Mouse (Mus musculus) heart, embryonic 12.5 days (tissue): ENCODE measurements around the gene Pde10a. TPM values are rescaled to one million over a fixed set of nuclear protein-coding genes. Genes with fewer than 3 reads are reported as not detected.

Source experiments
- ATAC-seq: fragments of 200-750 bp; cut with Nextera tagmentation; 2 replicates; pipeline ENCODE4 v1.8.0; 2017; ENCODE audit warnings: moderate TSS enrichment, moderate library complexity; ENCODE audit not compliant: insufficient number of reproducible peaks, low FRiP score
- H3K27ac ChIP-seq: fragments of 300-500 bp; sonication (generic); 2 replicates; pipeline ENCODE4 v1.5.1; 2016; ENCODE audit warnings: mild to moderate bottlenecking, moderate library complexity; ENCODE audit not compliant: poor library complexity, severe bottlenecking
- H3K27me3 ChIP-seq: fragments of 300-500 bp; sonication (generic); replicated peaks from 2 replicates; pipeline ENCODE4 v1.6.1; 2016; ENCODE audit warnings: mild to moderate bottlenecking, moderate library complexity
- H3K36me3 ChIP-seq: fragments of 300-500 bp; sonication (generic); 2 replicates; pipeline ENCODE4 v1.6.1; 2016; ENCODE audit warnings: mild to moderate bottlenecking, moderate library complexity
- H3K4me1 ChIP-seq: fragments of 300-500 bp; sonication (generic); replicated peaks from 2 replicates; pipeline ENCODE4 v1.6.1; 2016; ENCODE audit warnings: mild to moderate bottlenecking
- H3K4me2 ChIP-seq: fragments of 300-500 bp; sonication (generic); 2 replicates; pipeline ENCODE4 v1.6.1; 2016; ENCODE audit warnings: mild to moderate bottlenecking, moderate library complexity
- H3K4me3 ChIP-seq: fragments of 300-500 bp; sonication (generic); 2 replicates; pipeline ENCODE4 v1.5.1; 2016; ENCODE audit warnings: mild to moderate bottlenecking
- H3K9ac ChIP-seq: fragments of 300-500 bp; sonication (generic); 2 replicates; pipeline ENCODE4 v1.6.1; 2016; ENCODE audit warnings: mild to moderate bottlenecking, moderate library complexity
- H3K9me3 ChIP-seq: fragments of 300-500 bp; sonication (generic); replicated peaks from 2 replicates; pipeline ENCODE4 v1.6.1; 2016; ENCODE audit warnings: mild to moderate bottlenecking, moderate library complexity
- WGBS: fragments of 180-500 bp; shearing (Covaris S2); methylation state at CpG from one replicate; pipeline ENCODE4 v1.1.7; 2016; 5-methylcytosine and 5-hydroxymethylcytosine counted together
- polyA plus RNA-seq: library from polyadenylated mRNA; unstranded; fragments of >200 nt; fragmentation: Nextera tagmentation; extraction: Ambion mirVana; gene quantifications from 2 replicates; pipeline ENCODE4 v1.2.1, GENCODE M21; 2016

Pde10a gene
- polyA plus RNA-seq, 1 experiment from 2014 or later = 1.4 TPM

GRCm38 (mm10) chr17:8867331-8868237 is 342.4 kb downstream of the Pde10a start:
- no peak overlapping the region for H3K4me3 ChIP-seq
- H3K27me3 ChIP-seq = no peaks in the 10 kb centered on the region
- H3K9ac ChIP-seq = no peak overlapping the region
- H3K4me1 ChIP-seq = peaks cover 16% of the 10 kb centered on the region
- no peak overlapping the region for H3K27ac ChIP-seq
- WGBS = 62% methylated on average over 25 of the region's 25 CpGs
- no peak for ATAC-seq
- H3K9me3 ChIP-seq = no peaks in the 10 kb centered on the region
- H3K4me2 ChIP-seq = no peak overlapping the region
- no peaks in the 10 kb centered on the region for H3K36me3 ChIP-seq

GRCm38 (mm10) chr17:8869287-8869686 is 344.1 kb downstream of the Pde10a start:
- Histone ChIP-seq H3K9me3 (no peaks in the 10 kb centered on the region), H3K4me1 (peaks cover 16% of the 10 kb centered on the region), H3K36me3 (no peaks in the 10 kb centered on the region), H3K9ac (no peak overlapping the region), H3K27ac (no peak overlapping the region), H3K27me3 (0 out of 2 replicates have a peak, but pooled peaks cover 5% of the 10 kb centered on the region), H3K4me2 (no peak overlapping the region), H3K4me3 (no peak overlapping the region)
- no peak for ATAC-seq
- WGBS = 83% methylated on average over 10 of the region's 10 CpGs

GRCm38 (mm10) chr17:8870848-8871247 is 345.7 kb downstream of the Pde10a start:
- Histone ChIP-seq H3K4me3 (no peak overlapping the region), H3K9ac (no peak overlapping the region), H3K9me3 (no peaks in the 10 kb centered on the region), H3K27me3 (peaks cover 10% of the 10 kb centered on the region; the same call in 1 of the 2 replicates), H3K36me3 (no peaks in the 10 kb centered on the region), H3K4me1 (peaks cover 16% of the 10 kb centered on the region), H3K4me2 (no peak overlapping the region), H3K27ac (no peak overlapping the region)
- ATAC-seq = no peak
- WGBS = 62% methylated on average over 7 of the region's 7 CpGs

- Histone ChIP-seq H3K9ac (no peak overlapping the region), H3K4me3 (no peak overlapping the region), H3K36me3 (no peaks in the 10 kb centered on the region), H3K4me2 (no peak overlapping the region), H3K9me3 (no peaks in the 10 kb centered on the region), H3K27me3 (peaks cover 10% of the 10 kb centered on the region; the same call in 1 of the 2 replicates), H3K27ac (no peak overlapping the region), H3K4me1 (peaks cover 16% of the 10 kb centered on the region)
- 68% methylated on average over 7 of the region's 7 CpGs for WGBS
- no peak for ATAC-seq
Observed at GRCm38 (mm10) chr17:8871396-8871795, 346.2 kb downstream of the Pde10a start.

GRCm38 (mm10) chr17:8871997-8872593 is 346.9 kb downstream of the Pde10a start:
- no peak overlapping the region for H3K9ac ChIP-seq
- 11% methylated on average over 12 of the region's 12 CpGs for WGBS
- no peak overlapping the region for H3K27ac ChIP-seq
- peak; percentile 55; the same call in 1 of the 2 replicates for ATAC-seq
- H3K4me1 ChIP-seq = peaks cover 16% of the 10 kb centered on the region
- H3K36me3 ChIP-seq = no peaks in the 10 kb centered on the region
- H3K9me3 ChIP-seq = no peaks in the 10 kb centered on the region
- no peak overlapping the region for H3K4me3 ChIP-seq
- H3K27me3 ChIP-seq = peaks cover 11% of the 10 kb centered on the region; the same call in 1 of the 2 replicates
- H3K4me2 ChIP-seq = peak overlapping the region; percentile 52

GRCm38 (mm10) chr17:8872611-8873010 is 347.4 kb downstream of the Pde10a start:
- no peaks in the 10 kb centered on the region for H3K36me3 ChIP-seq
- H3K9me3 ChIP-seq = no peaks in the 10 kb centered on the region
- WGBS = 57% methylated on average over 8 of the region's 8 CpGs
- peak overlapping the region; percentile 52 for H3K4me2 ChIP-seq
- H3K9ac ChIP-seq = no peak overlapping the region
- no peak for ATAC-seq
- H3K27me3 ChIP-seq = peaks cover 16% of the 10 kb centered on the region; the same call in 1 of the 2 replicates
- H3K4me1 ChIP-seq = peaks cover 15% of the 10 kb centered on the region
- no peak overlapping the region for H3K4me3 ChIP-seq
- H3K27ac ChIP-seq = no peak overlapping the region

GRCm38 (mm10) chr17:8878056-8878455 is 352.9 kb downstream of the Pde10a start:
- no peak overlapping the region for H3K4me2 ChIP-seq
- H3K4me1 ChIP-seq = no peaks in the 10 kb centered on the region
- peaks cover 16% of the 10 kb centered on the region; the same call in 1 of the 2 replicates for H3K27me3 ChIP-seq
- no peak overlapping the region for H3K4me3 ChIP-seq
- no peak overlapping the region for H3K27ac ChIP-seq
- H3K9me3 ChIP-seq = no peaks in the 10 kb centered on the region
- WGBS = 59% methylated on average over 1 of the region's 1 CpGs
- H3K9ac ChIP-seq = no peak overlapping the region
- no peak for ATAC-seq
- no peaks in the 10 kb centered on the region for H3K36me3 ChIP-seq

GRCm38 (mm10) chr17:8881711-8882110 is 356.5 kb downstream of the Pde10a start:
- no peaks in the 10 kb centered on the region for H3K9me3 ChIP-seq
- H3K4me1 ChIP-seq = no peaks in the 10 kb centered on the region
- 84% methylated on average over 6 of the region's 6 CpGs for WGBS
- ATAC-seq = no peak
- no peak overlapping the region for H3K9ac ChIP-seq
- H3K4me3 ChIP-seq = no peak overlapping the region
- no peak overlapping the region for H3K27ac ChIP-seq
- H3K4me2 ChIP-seq = no peak overlapping the region
- no peaks in the 10 kb centered on the region for H3K36me3 ChIP-seq
- H3K27me3 ChIP-seq = 0 out of 2 replicates have a peak, but pooled peaks cover 9% of the 10 kb centered on the region

- Histone ChIP-seq H3K36me3 (no peaks in the 10 kb centered on the region), H3K4me1 (peaks cover 10% of the 10 kb centered on the region; the same call in 1 of the 2 replicates), H3K9me3 (no peaks in the 10 kb centered on the region), H3K27me3 (0 out of 2 replicates have a peak, but pooled peaks cover 3% of the 10 kb centered on the region), H3K27ac (no peak overlapping the region), H3K4me2 (no peak overlapping the region), H3K4me3 (no peak overlapping the region), H3K9ac (no peak overlapping the region)
- WGBS = 85% methylated on average over 5 of the region's 5 CpGs
- ATAC-seq = no peak
Observed at GRCm38 (mm10) chr17:8884691-8885090, 359.5 kb downstream of the Pde10a start.

- no peaks in the 10 kb centered on the region for H3K36me3 ChIP-seq
- no peak overlapping the region for H3K4me3 ChIP-seq
- WGBS = 79% methylated on average over 6 of the region's 6 CpGs
- H3K9me3 ChIP-seq = no peaks in the 10 kb centered on the region
- H3K4me2 ChIP-seq = no peak overlapping the region
- 0 out of 2 replicates have a peak, but pooled peaks cover 3% of the 10 kb centered on the region for H3K27me3 ChIP-seq
- H3K27ac ChIP-seq = no peak overlapping the region
- H3K9ac ChIP-seq = no peak overlapping the region
- H3K4me1 ChIP-seq = peaks cover 10% of the 10 kb centered on the region; the same call in 1 of the 2 replicates
- no peak for ATAC-seq
Observed at GRCm38 (mm10) chr17:8885830-8886229, 360.7 kb downstream of the Pde10a start.

- Histone ChIP-seq H3K9ac (no peak overlapping the region), H3K4me2 (no peak overlapping the region), H3K9me3 (no peaks in the 10 kb centered on the region), H3K4me1 (peaks cover 10% of the 10 kb centered on the region; the same call in 1 of the 2 replicates), H3K36me3 (no peaks in the 10 kb centered on the region), H3K27ac (no peak overlapping the region), H3K4me3 (no peak overlapping the region), H3K27me3 (peaks cover 6% of the 10 kb centered on the region; the same call in 1 of the 2 replicates)
- WGBS = 58% methylated on average over 9 of the region's 9 CpGs
- no peak for ATAC-seq
Observed at GRCm38 (mm10) chr17:8888105-8888504, 362.9 kb downstream of the Pde10a start.
